Mouse (Mus musculus): ENCODE measurements at regions not wholly inside any gene's neighbourhood (a gene's known extent, or its start where the extent isn't known, plus 50 kb on each side); places are given as distances from the start of the nearest gene placed in this dataset.

DNA sequence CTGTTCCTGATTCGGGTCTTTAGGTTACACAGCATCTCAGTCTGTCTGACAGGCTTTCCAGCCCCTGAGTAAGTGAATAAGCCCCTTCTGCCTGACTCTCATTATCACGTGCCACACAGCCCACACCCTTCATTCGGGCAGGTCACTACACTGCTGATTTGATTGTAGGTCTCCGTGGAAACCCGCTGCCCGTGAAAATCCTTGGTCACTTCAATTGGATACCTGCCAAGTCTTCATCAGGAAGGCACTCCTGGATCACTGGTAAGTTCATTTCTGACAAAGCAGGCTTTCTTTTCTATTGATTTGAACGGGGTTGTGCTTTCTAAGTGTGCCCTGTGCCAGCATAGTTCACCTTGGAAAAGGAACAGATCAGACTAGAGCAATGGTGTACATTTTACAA lies 158.2 kb upstream of the Fmo9 start:
- TF ChIP-seq CTCF (IDR thresholded peaks at IDR 0.05; ENCODE audit: extremely low read depth, insufficient read depth, insufficient read length, insufficient replicate concordance) (no peak), POLR2A (IDR thresholded peaks at IDR 0.05; ENCODE audit: low read depth, low read length) (no peak)
